Mouse (Mus musculus): ENCODE measurements around the gene Cldn4.

- TF ChIP-seq CTCF (IDR thresholded peaks at IDR 0.05) (no peak), EP300 (IDR thresholded peaks at IDR 0.05) (no peak)
Observed at GRCm38 (mm10) chr5:134939069-134939468, 7.7 kb downstream of the Cldn4 start.

All from lung, postnatal 0 days (tissue).